Mouse (Mus musculus) heart, postnatal 36 days (tissue): Measurements from ENCODE around the gene Jmjd8. TPM values are rescaled to one million over a fixed set of nuclear protein-coding genes. Genes with fewer than 3 reads are reported as not detected.

ENCODE experiments used
- DNase-seq, 2 experiments: peaks; one replicate each; pipeline ENCODE4 v3.0.0; 2021 to 2022
- intact Hi-C: fragments of 180-260 bp; cut with DNase I; formaldehyde crosslinking; loops from one replicate; pipeline ENCODE4 v1.15.1; 2025
- microRNA-seq, 2 experiments: library from miRNA; unstranded; fragments of <30 nt; microRNA quantifications; one replicate each; pipeline ENCODE4 v1.2.0; 2021; ENCODE audit warnings: borderline number of aligned reads in 2 of 2
- total RNA-seq, 2 experiments: library from RNA; stranded (reverse); gene quantifications; 2 replicates each; pipeline ENCODE4 v1.2.3; 2021

The Jmjd8 gene
- total RNA-seq, 2 experiments from 2014 or later = 30.8 to 35.3 TPM

DNA sequence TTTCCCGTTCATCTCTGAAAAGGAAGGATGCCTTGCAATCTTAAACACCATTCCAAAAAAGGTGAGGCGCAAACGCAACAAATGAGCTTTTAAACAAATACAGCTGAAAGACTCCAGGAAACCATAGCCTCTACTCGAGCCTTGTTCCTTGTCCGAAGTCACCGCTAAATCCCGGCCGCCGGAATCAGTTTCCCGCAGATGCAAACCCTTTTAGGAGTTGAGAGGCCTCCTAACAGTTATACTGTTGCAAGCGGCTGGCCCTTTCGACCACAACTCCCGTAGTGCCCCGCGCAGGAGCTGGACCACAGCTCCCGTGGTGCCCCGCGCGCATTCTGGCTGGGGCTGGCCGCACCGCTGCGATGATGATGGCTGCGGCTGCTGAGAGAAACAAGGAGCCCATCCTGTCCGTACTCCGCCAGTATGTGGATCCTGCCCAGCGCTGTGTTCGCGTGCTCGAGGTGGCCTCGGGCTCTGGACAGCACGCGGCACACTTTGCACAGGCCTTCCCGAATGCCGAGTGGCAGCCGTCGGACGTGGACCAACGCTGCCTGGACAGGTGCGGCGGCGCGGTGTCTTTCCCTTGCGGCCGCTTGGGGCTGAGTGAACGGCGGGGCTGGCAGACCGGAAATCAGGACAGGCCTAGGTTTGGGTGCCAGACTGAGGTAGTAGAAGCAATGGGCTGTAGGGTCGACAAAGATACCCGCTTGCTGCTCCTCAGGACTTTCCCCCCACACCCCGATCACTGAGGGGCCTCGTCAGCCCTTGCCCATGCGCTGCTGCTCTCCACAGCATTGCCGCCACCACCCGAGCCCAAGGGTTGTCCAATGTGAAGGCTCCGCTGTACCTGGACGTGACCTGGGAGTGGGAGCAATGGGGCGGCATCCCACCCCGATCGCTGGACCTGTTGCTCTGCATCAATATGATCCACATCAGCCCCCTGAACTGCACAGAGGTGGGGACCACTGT lies 46.8 kb downstream of the Jmjd8 start:
- intact Hi-C loops = no loop called here
- DNase-seq = peak; percentile 84 to 88

DNA sequence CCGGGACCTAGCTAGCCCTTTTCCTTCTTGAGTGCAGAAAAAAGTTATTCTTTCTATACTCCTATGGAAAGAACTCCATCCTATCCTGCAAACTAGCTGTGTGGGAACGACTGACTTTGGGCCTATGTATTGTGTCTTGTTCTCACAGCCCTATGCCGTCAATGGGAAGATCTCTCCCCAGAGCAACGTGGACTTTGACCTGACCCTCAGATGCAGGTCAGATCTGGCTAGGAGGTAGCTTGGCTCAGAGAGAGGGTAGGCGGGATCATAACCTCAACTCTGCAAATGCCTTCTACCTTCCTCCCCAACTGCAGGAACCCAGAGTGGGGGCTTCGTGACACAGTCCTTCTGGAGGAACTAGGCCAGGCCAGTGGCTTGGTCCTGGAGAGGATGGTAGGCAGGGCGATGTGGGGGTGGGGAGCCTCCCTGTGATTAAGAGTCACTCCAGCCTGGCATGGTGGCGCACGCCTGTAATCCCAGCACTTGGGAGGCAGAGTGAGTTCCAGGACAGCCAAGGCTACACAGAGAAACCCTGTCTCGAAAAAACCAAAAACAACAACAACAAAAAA lies 47.8 kb downstream of the Jmjd8 start:
- intact Hi-C loops = no loop called here
- no peak for DNase-seq

DNA sequence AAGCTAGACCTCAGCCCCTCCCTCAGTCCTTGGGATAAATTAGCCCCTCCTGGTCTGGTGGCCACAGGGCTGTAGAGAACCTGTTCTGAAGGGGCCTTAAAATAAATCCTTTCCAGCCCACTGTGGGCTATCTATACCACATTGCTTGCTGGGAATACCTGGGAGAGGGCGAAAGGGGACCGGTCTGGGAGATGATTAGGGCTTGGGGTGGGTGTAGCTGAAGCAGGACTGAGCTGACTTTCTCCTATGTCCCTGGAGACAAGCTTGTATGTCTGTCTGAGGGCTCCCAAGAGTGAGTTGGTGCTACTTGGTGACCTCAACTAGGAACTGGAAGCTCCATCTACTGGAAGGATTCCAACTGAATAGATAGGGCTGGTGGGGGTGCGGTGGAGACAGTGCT lies 48.4 kb downstream of the Jmjd8 start:
- no peak for DNase-seq
- intact Hi-C loops = no loop called here

DNA sequence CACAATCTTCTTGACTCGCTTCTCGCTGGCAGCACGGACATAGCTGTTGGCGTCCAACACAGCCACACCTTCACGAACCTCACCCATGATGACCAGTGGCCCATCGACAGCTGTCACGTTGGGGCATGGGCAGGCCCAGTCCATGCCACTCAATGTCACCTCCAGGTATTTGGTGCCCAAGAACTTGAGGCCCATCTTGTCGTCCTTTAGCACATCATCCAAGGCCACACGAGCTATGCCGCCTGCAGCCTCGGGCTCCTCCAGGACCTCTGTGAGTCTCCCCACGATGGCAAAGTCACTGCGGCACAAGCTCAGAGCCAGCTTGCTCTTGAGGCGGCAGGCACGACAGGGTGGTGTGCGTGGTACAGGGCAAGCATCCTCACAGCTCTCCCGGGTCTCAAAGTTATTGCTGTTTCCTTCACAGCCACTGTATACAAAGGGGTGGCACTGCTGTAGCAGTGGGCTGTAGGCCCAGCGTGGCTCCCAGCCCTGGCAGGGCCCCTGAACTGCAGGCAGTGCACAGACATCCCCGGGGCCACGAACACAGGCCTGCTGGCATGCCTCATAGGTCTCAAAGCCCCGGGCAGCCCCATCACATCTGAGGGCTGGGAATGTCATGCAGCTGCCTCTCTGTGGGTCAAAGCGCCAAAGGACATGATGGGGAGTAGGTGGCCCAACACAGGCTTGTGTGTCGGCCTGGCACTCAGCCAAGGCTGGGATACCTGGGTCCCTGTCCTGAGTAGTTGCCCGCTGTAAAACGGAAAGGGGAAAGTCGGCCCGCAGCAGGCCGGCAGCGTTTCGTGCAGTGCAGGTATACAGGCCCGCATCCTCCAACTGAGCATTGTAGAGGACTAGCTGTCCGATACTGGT lies 49.3 kb downstream of the Jmjd8 start:
- DNase-seq = no peak
- intact Hi-C loops = no loop called here

DNA sequence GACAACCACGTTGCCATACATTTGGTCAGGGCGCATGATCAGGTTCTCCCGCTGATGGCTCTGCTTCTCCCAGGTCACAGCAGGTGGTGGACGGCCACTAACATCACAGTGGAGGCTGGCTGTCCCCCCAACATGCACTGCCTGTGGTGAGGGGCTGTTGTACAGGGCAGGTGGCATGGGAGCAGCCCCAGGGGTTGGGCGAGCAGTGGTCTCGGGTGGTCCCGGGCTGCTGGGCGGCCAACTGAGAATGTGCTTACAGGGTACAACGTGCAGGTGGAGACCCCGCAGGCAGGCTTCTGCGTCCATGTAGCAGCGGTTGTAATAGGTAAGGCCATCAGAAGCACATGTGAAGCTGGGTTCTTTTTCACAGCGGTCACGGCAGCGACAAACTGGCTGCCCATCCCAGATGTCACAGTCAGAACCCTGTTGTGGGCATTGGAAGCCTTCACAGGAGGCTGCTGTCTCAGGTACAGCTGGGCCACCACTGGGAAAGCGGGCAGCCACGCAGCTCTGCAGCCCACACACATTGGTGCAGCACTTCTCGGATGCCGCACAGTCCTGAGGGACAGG lies 50.0 kb downstream of the Jmjd8 start:
- intact Hi-C loops = no loop called here
- DNase-seq = no peak

DNA sequence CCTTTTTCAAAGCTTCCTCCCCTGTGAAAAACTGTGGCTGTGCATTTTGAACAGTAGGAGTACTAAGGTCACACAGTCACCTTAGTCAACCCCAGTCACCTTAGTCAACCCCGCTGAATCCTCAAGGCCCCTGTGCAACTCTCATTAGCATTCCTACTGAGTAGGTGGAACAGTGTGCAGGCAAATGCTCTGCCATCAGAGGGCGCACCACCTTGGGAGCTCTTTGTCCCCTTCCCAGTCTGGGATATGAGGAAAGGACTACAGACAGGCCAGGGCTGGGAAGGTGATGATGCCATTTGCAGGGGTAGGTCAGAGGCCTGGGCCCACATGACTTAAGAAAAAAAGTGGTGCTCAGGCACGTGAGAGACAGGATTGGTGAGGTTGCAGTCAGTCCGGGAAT lies 50.6 kb downstream of the Jmjd8 start:
- DNase-seq = no peak
- intact Hi-C loops = no loop called here

DNA sequence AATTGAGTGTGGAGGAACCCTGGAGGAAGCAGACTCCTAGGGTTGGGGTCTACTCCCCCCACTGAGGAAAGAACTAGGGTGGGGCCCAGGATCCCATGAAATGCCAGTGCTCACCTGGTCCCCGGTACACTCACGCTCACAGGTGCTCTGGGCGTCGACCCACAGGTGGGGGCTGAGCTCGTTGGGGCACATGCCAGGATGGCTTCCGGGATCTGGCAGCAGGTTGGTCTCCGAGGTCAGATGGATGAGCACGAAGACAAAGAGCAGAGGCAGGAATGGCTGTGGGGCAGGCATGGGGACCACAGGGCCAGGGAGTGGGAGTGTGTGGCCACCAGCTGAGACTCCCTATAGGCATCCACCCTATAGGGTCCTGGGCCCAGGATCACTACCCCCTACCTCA lies 51.1 kb downstream of the Jmjd8 start:
- intact Hi-C loops = no loop called here
- DNase-seq = no peak

DNA sequence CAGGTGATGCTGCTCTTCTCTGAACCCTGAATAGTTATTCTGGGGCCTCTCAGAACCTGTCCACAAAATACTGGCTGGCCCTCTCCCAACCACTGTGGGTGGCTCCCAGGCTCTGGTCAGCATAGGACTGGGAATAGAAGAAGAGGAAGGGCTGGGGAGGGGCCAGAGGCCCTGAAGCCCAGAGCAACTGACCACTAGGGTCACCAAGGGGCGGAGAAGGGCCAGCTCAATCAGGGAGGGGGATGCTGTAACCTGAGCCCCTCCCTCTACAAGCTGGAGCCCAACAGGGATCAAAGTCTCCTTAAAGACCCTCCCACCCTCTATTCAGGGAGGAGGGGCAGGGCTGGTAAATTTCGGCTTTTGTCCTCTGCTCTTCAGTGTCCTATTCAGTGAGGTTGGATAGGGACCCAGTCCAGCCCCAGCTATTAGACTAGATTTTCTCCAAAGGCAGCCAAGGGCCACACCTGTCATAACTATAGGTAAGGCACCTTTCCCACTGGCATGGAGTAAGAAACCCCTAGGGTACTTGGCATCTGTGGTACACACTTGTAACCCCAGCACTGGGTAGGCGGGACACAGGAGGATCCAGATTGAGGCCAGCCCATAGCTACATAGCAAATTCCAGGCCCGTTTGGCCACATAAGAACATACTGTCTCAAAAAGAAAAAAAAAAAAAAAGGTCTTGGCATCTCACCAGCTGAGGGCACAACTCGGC lies 51.7 kb downstream of the Jmjd8 start, which contains the start of gene Wfikkn1:
Gene Wfikkn1 (minus strand): TSS at position 663 of the 715 bp plus-strand sequence.
- intact Hi-C loops = no loop called here

DNA sequence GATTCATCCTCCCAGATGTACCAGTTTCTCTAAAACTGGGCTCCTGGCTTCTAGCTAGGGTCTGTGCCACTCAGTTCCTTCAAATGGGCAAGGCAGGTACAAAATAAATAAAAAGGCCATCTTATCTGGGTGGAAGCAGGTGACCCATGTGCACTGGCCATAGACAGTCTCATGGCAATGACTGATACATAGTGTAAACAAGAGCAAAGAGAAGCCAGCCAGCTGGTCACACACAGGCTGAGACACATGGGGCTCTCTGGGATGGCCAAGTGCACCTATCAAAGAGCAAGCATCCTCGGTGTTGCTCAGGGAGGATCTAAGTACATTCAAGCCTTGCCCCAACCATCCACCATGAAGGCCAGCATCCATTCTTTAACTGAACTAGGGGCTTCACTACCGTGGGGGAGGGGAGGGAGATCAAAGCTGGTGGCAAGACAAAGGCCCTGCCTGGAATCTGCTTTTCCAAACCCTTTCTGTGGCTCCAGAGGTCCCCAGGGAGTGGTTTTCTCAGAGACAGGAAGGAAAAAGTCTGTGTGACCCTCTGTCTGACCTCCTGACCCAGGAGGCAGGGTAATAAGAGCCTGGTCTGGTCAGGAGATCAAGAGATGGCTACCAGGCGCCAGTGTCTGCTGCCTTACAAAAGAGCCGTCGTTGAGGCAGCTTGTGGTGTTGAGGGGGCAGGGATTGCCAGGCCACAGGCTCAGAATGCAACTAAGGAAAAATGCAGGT lies 52.4 kb downstream of the Jmjd8 start:
- no peak for DNase-seq
- intact Hi-C loops = no loop called here

More for the DNA sequence above, 51.7 kb downstream of the Jmjd8 start, which contains the start of gene Wfikkn1:
- no peak for DNase-seq

Small RNA genes within 50 kb of the gene (microRNA-seq; reads per million reads assigned to microRNA genes)
- gene Mir3082 (0 to 0.67 reads per million in 2 experiments), gene Mir6966 (0 to 6.1 reads per million in 2 experiments)

Other genes with a start within 250 kb of the Jmjd8 start
- gene Lmf1, start 249.8 kb upstream of the Jmjd8 start, total RNA-seq = 10 to 100 TPM; 27.4 to 33.8 TPM
- gene Gng13, start 111.7 kb upstream of the Jmjd8 start, total RNA-seq = under 1 TPM; 0.98 to 1.00 TPM
- gene Chtf18, start 101.4 kb upstream of the Jmjd8 start, total RNA-seq = 1 to 10 TPM; 1.0 to 2.1 TPM
- gene Rpusd1, start 101.2 kb upstream of the Jmjd8 start, total RNA-seq = 1 to 10 TPM; 3.7 to 5.1 TPM
- not detected for gene Mslnl, start 92.8 kb upstream of the Jmjd8 start, total RNA-seq
- gene Msln, start 74.5 kb upstream of the Jmjd8 start, total RNA-seq = 10 to 100 TPM; 16.1 to 22.2 TPM
- 10 to 100 TPM; 40.9 to 44.8 TPM for gene Narfl, start 55.1 kb upstream of the Jmjd8 start, total RNA-seq
- 10 to 100 TPM; 10.7 to 11.4 TPM for gene Haghl, start 43.2 kb upstream of the Jmjd8 start, total RNA-seq
- gene Ccdc78, start 42.3 kb upstream of the Jmjd8 start, total RNA-seq = not detected
- 10 to 100 TPM; 39.2 to 39.7 TPM for gene Fam173a, start 36.0 kb upstream of the Jmjd8 start, total RNA-seq
- under 1 TPM in 1 of 2 experiments, not detected in 1; 0.46 TPM for gene AC134908.4, start 33.2 kb upstream of the Jmjd8 start, total RNA-seq
- 10 to 100 TPM; 64.3 to 72.0 TPM for gene Metrn, start 31.7 kb upstream of the Jmjd8 start, total RNA-seq
- gene Fbxl16, start 19.8 kb upstream of the Jmjd8 start, total RNA-seq = 1 to 10 TPM; 1.2 to 1.5 TPM
- 10 to 100 TPM; 10.5 to 11.4 TPM for gene Wdr24, start 5.2 kb upstream of the Jmjd8 start, total RNA-seq
- gene Stub1, start 4.5 kb downstream of the Jmjd8 start, total RNA-seq = 100 to 1,000 TPM; 111 to 116 TPM
- 1 to 10 TPM; 1.4 to 1.9 TPM for gene Rhbdl1, start 8.4 kb downstream of the Jmjd8 start, total RNA-seq
- 1 to 10 TPM; 2.2 to 3.3 TPM for gene Gm20683, start 12.9 kb downstream of the Jmjd8 start, total RNA-seq
- gene Rhot2, start 16.0 kb downstream of the Jmjd8 start, total RNA-seq = 100 to 1,000 TPM; 110 to 115 TPM
- gene Wdr90, start 32.6 kb downstream of the Jmjd8 start, total RNA-seq = 1 to 10 TPM; 1.7 to 2.0 TPM
- gene Mcrip2, start 39.9 kb downstream of the Jmjd8 start, total RNA-seq = 100 to 1,000 TPM; 272 to 286 TPM
- gene Mettl26, start 46.2 kb downstream of the Jmjd8 start, total RNA-seq = 10 to 100 TPM; 16.1 to 18.1 TPM
- under 1 TPM; 0.41 to 0.64 TPM for gene Wfikkn1, start 52.0 kb downstream of the Jmjd8 start, total RNA-seq
- 10 to 100 TPM; 18.4 to 21.2 TPM for gene Rab40c, start 90.9 kb downstream of the Jmjd8 start, total RNA-seq
- gene Pigq, start 116.1 kb downstream of the Jmjd8 start, total RNA-seq = 10 to 100 TPM; 45.6 to 48.2 TPM
- gene Nhlrc4, start 116.1 kb downstream of the Jmjd8 start, total RNA-seq = under 1 TPM in 1 of 2 experiments, not detected in 1; 0.19 TPM
- under 1 TPM; 0.19 to 0.33 TPM for gene A930017K11Rik, start 123.7 kb downstream of the Jmjd8 start, total RNA-seq
- 1 to 10 TPM; 7.2 TPM for gene Capn15, start 156.9 kb downstream of the Jmjd8 start, total RNA-seq
- 10 to 100 TPM; 29.2 to 29.7 TPM for gene Rab11fip3, start 240.7 kb downstream of the Jmjd8 start, total RNA-seq